Mouse (Mus musculus): ENCODE data around the gene Oard1.

GRCm38 (mm10) chr17:48426991-48427750, 17.4 kb downstream of the Oard1 start:
- no peak for TF ChIP-seq CTCF (IDR thresholded peaks at IDR 0.05; ENCODE audit: control insufficient read depth, insufficient read depth, low read length)
- no peak for TF ChIP-seq POLR2A (IDR thresholded peaks at IDR 0.05; ENCODE audit: borderline replicate concordance, control insufficient read depth, low read depth, low read length)

Data from bone marrow, adult 2 months (tissue).